Mouse (Mus musculus): Measurements from ENCODE around the gene 1700007K13Rik. TPM values are rescaled to one million over a fixed set of nuclear protein-coding genes. Genes with fewer than 3 reads are reported as not detected.

The 1700007K13Rik gene
- polyA plus RNA-seq, 1 experiment from 2014 or later, result not detected

GRCm38 (mm10) chr2:28468486-28469225, 2.5 kb upstream of the 1700007K13Rik start:
- WGBS (ENCODE audit: insufficient replicate concordance), result 41% methylated on average over 18 of the region's 18 CpGs
- Histone ChIP-seq H3K27ac (replicated peaks) (no peak overlapping the region), H3K4me1 (replicated peaks) (peaks cover 19% of the 10 kb centered on the region), H3K27me3 (peaks cover 35% of the 10 kb centered on the region), H3K9ac (peak overlapping the region; percentile 70), H3K4me3 (replicated peaks) (peak overlapping the region; percentile 73), H3K36me3 (replicated peaks) (peaks cover 24% of the 10 kb centered on the region), H3K9me3 (replicated peaks) (no peaks in the 10 kb centered on the region), H3K4me2 (peak overlapping the region; percentile 74)
- no peak for ATAC-seq (ENCODE audit: insufficient read depth)

- WGBS (ENCODE audit: insufficient replicate concordance), result under 1% methylated on average over 52 of the region's 52 CpGs
- Histone ChIP-seq H3K4me2 (peak within 1 kb of the TSS; percentile 74), H3K9me3 (replicated peaks) (no peaks in the 10 kb centered on the region), H3K27ac (replicated peaks) (no peak within 1 kb of the TSS), H3K4me1 (replicated peaks) (peaks cover 19% of the 10 kb centered on the region), H3K9ac (peak within 1 kb of the TSS; percentile 70), H3K27me3 (peaks cover 35% of the 10 kb centered on the region), H3K36me3 (replicated peaks) (peaks cover 24% of the 10 kb centered on the region), H3K4me3 (replicated peaks) (peak within 1 kb of the TSS; percentile 73)
- ATAC-seq (ENCODE audit: insufficient read depth), result peak; percentile 77
These were observed 1.8 kb upstream of the 1700007K13Rik start, which contains the start of gene Mrps2 for GRCm38 (mm10) chr2:28467860-28468485. Gene Mrps2 (plus strand): TSS chr2:28468066.

GRCm38 (mm10) chr2:28464919-28465318, 1.2 kb downstream of the 1700007K13Rik start:
- Histone ChIP-seq H3K27ac (replicated peaks) (no peak overlapping the region), H3K4me2 (no peak overlapping the region), H3K36me3 (replicated peaks) (peaks cover 8% of the 10 kb centered on the region), H3K27me3 (peaks cover 35% of the 10 kb centered on the region), H3K4me1 (replicated peaks) (peaks cover 19% of the 10 kb centered on the region), H3K9ac (no peak overlapping the region), H3K4me3 (replicated peaks) (no peak overlapping the region), H3K9me3 (replicated peaks) (no peaks in the 10 kb centered on the region)
- WGBS (ENCODE audit: insufficient replicate concordance), result 65% methylated on average over 9 of the region's 9 CpGs
- no peak for ATAC-seq (ENCODE audit: insufficient read depth)

GRCm38 (mm10) chr2:28463919-28464318, 2.2 kb downstream of the 1700007K13Rik start:
- H3K4me2 ChIP-seq, result no peak overlapping the region
- no peaks in the 10 kb centered on the region for H3K9me3 ChIP-seq (replicated peaks)
- H3K36me3 ChIP-seq (replicated peaks), result no peaks in the 10 kb centered on the region
- H3K27me3 ChIP-seq, result peaks cover 35% of the 10 kb centered on the region
- H3K27ac ChIP-seq (replicated peaks), result no peak overlapping the region
- no peak overlapping the region for H3K4me3 ChIP-seq (replicated peaks)
- H3K9ac ChIP-seq, result no peak overlapping the region
- WGBS (ENCODE audit: insufficient replicate concordance), result 36% methylated on average over 3 of the region's 3 CpGs
- ATAC-seq (ENCODE audit: insufficient read depth), result no peak
- H3K4me1 ChIP-seq (replicated peaks), result peaks cover 18% of the 10 kb centered on the region

GRCm38 (mm10) chr2:28456616-28457015, 9.5 kb downstream of the 1700007K13Rik start:
- no peak overlapping the region for H3K4me3 ChIP-seq (replicated peaks)
- H3K36me3 ChIP-seq (replicated peaks), result no peaks in the 10 kb centered on the region
- H3K4me2 ChIP-seq, result no peak overlapping the region
- no peaks in the 10 kb centered on the region for H3K9me3 ChIP-seq (replicated peaks)
- 53% methylated on average over 1 of the region's 1 CpGs for WGBS (ENCODE audit: insufficient replicate concordance)
- H3K4me1 ChIP-seq (replicated peaks), result no peaks in the 10 kb centered on the region
- ATAC-seq (ENCODE audit: insufficient read depth), result no peak
- H3K9ac ChIP-seq, result no peak overlapping the region
- no peak overlapping the region for H3K27ac ChIP-seq (replicated peaks)
- H3K27me3 ChIP-seq, result no peaks in the 10 kb centered on the region

- no peak overlapping the region for H3K27ac ChIP-seq (replicated peaks)
- no peaks in the 10 kb centered on the region for H3K4me1 ChIP-seq (replicated peaks)
- 64% methylated on average over 6 of the region's 6 CpGs for WGBS (ENCODE audit: insufficient replicate concordance)
- H3K36me3 ChIP-seq (replicated peaks), result no peaks in the 10 kb centered on the region
- no peak overlapping the region for H3K4me2 ChIP-seq
- no peak for ATAC-seq (ENCODE audit: insufficient read depth)
- no peak overlapping the region for H3K4me3 ChIP-seq (replicated peaks)
- H3K9me3 ChIP-seq (replicated peaks), result no peaks in the 10 kb centered on the region
- H3K27me3 ChIP-seq, result peaks cover 15% of the 10 kb centered on the region
- H3K9ac ChIP-seq, result no peak overlapping the region
These were observed 12.6 kb downstream of the 1700007K13Rik start for GRCm38 (mm10) chr2:28453539-28453938.

GRCm38 (mm10) chr2:28451663-28452062, 14.5 kb downstream of the 1700007K13Rik start:
- no peak overlapping the region for H3K4me2 ChIP-seq
- H3K27me3 ChIP-seq, result peaks cover 33% of the 10 kb centered on the region
- H3K27ac ChIP-seq (replicated peaks), result no peak overlapping the region
- H3K36me3 ChIP-seq (replicated peaks), result no peaks in the 10 kb centered on the region
- H3K9ac ChIP-seq, result no peak overlapping the region
- H3K4me1 ChIP-seq (replicated peaks), result no peaks in the 10 kb centered on the region; the same call in 1 of the 2 replicates
- no peaks in the 10 kb centered on the region for H3K9me3 ChIP-seq (replicated peaks)
- no peak overlapping the region for H3K4me3 ChIP-seq (replicated peaks)
- WGBS (ENCODE audit: insufficient replicate concordance), result 58% methylated on average over 11 of the region's 11 CpGs
- ATAC-seq (ENCODE audit: insufficient read depth), result no peak

GRCm38 (mm10) chr2:28447315-28447670, 18.8 kb downstream of the 1700007K13Rik start:
- Histone ChIP-seq H3K9ac (no peak overlapping the region), H3K4me3 (replicated peaks) (peak overlapping the region; percentile 54)
- no peak for ATAC-seq (ENCODE audit: insufficient read depth)

GRCm38 (mm10) chr2:28446515-28447314, 19.4 kb downstream of the 1700007K13Rik start, which contains the start of gene Ppp1r26:
Gene Ppp1r26 (plus strand): TSS chr2:28446800.
- under 1% methylated on average over 105 of the region's 118 CpGs for WGBS (ENCODE audit: insufficient replicate concordance)
- no peak for ATAC-seq (ENCODE audit: insufficient read depth)
- Histone ChIP-seq H3K4me3 (replicated peaks) (peak within 1 kb of the TSS; percentile 54), H3K36me3 (replicated peaks) (no peaks in the 10 kb centered on the region), H3K27me3 (peaks cover 58% of the 10 kb centered on the region), H3K9me3 (replicated peaks) (no peaks in the 10 kb centered on the region), H3K9ac (no peak within 1 kb of the TSS), H3K4me1 (replicated peaks) (no peaks in the 10 kb centered on the region; the same call in 1 of the 2 replicates), H3K27ac (replicated peaks) (no peak within 1 kb of the TSS), H3K4me2 (peak within 1 kb of the TSS; percentile 70)

More at GRCm38 (mm10) chr2:28447315-28447670, 18.8 kb downstream of the 1700007K13Rik start:
- Histone ChIP-seq H3K4me1 (replicated peaks) (no peaks in the 10 kb centered on the region; the same call in 1 of the 2 replicates), H3K36me3 (replicated peaks) (no peaks in the 10 kb centered on the region), H3K27ac (replicated peaks) (no peak overlapping the region), H3K9me3 (replicated peaks) (no peaks in the 10 kb centered on the region), H3K4me2 (peak overlapping the region; percentile 70), H3K27me3 (peaks cover 58% of the 10 kb centered on the region)
- 13% methylated on average over 11 of the region's 11 CpGs for WGBS (ENCODE audit: insufficient replicate concordance)

- Histone ChIP-seq H3K4me2 (peak overlapping the region; percentile 70), H3K36me3 (replicated peaks) (no peaks in the 10 kb centered on the region), H3K9ac (no peak overlapping the region), H3K27me3 (peaks cover 58% of the 10 kb centered on the region), H3K4me1 (replicated peaks) (no peaks in the 10 kb centered on the region; the same call in 1 of the 2 replicates), H3K27ac (replicated peaks) (no peak overlapping the region), H3K4me3 (replicated peaks) (peak overlapping the region; percentile 54), H3K9me3 (replicated peaks) (no peaks in the 10 kb centered on the region)
- ATAC-seq (ENCODE audit: insufficient read depth), result no peak
- WGBS (ENCODE audit: insufficient replicate concordance), result 8% methylated on average over 5 of the region's 5 CpGs
These were observed 20.0 kb downstream of the 1700007K13Rik start for GRCm38 (mm10) chr2:28446181-28446514.

- no peaks in the 10 kb centered on the region for H3K36me3 ChIP-seq (replicated peaks)
- H3K4me2 ChIP-seq, result no peak overlapping the region
- no peak overlapping the region for H3K27ac ChIP-seq (replicated peaks)
- ATAC-seq (ENCODE audit: insufficient read depth), result no peak
- no peak overlapping the region for H3K4me3 ChIP-seq (replicated peaks)
- peaks cover 54% of the 10 kb centered on the region for H3K27me3 ChIP-seq
- H3K9me3 ChIP-seq (replicated peaks), result no peaks in the 10 kb centered on the region
- no peak overlapping the region for H3K9ac ChIP-seq
- H3K4me1 ChIP-seq (replicated peaks), result no peaks in the 10 kb centered on the region; the same call in 1 of the 2 replicates
- 60% methylated on average over 4 of the region's 4 CpGs for WGBS (ENCODE audit: insufficient replicate concordance)
These were observed 21.1 kb downstream of the 1700007K13Rik start for GRCm38 (mm10) chr2:28445082-28445481.
